Mouse (Mus musculus) R1 (cell line): Measurements from ENCODE around the gene Magt1.

Experiments
- DNase-seq: peaks from one replicate; pipeline ENCODE4 v3.0.0-alpha.2; 2018; ENCODE audit warnings: low read depth, low spot score

The Magt1 gene

GRCm38 (mm10) chrX:105946357-105946756 is 65.3 kb downstream of the Magt1 start:
- no peak for DNase-seq

- peak; percentile 64 for DNase-seq
These were observed 72.5 kb downstream of the Magt1 start for GRCm38 (mm10) chrX:105939245-105939644.

- DNase-seq = peak; percentile 41
These were observed 74.0 kb downstream of the Magt1 start for GRCm38 (mm10) chrX:105937736-105938135.

- peak; percentile 44 for DNase-seq
These were observed 77.4 kb downstream of the Magt1 start for GRCm38 (mm10) chrX:105934341-105934740.

GRCm38 (mm10) chrX:105929478-105930038 is 82.1 kb downstream of the Magt1 start:
- DNase-seq = no peak

GRCm38 (mm10) chrX:105928861-105929477 is 82.7 kb downstream of the Magt1 start, which contains the start of gene Atrx:
TSS of gene Atrx (minus strand) at chrX:105929403.
- DNase-seq = peak; percentile 89

- peak; percentile 55 for DNase-seq
These were observed 83.5 kb downstream of the Magt1 start for GRCm38 (mm10) chrX:105927941-105928860.

GRCm38 (mm10) chrX:105926121-105926735 is 85.5 kb downstream of the Magt1 start:
- DNase-seq = peak; percentile 40

GRCm38 (mm10) chrX:105924326-105925070 is 87.2 kb downstream of the Magt1 start:
- peak; percentile 90 for DNase-seq

GRCm38 (mm10) chrX:105923896-105924295 is 87.8 kb downstream of the Magt1 start:
- peak; percentile 85 for DNase-seq

- peak; percentile 74 for DNase-seq
These were observed 88.7 kb downstream of the Magt1 start for GRCm38 (mm10) chrX:105922986-105923385.

GRCm38 (mm10) chrX:105921421-105921820 is 90.3 kb downstream of the Magt1 start:
- peak; percentile 72 for DNase-seq
